Mouse (Mus musculus): ENCODE results near the gene Hrg. TPM values are rescaled to one million over a fixed set of nuclear protein-coding genes. Genes with fewer than 3 reads are reported as not detected.
"Not testable (repeated sequence)": the region's sequence is repeated elsewhere in the genome, so short reads cannot be mapped to it uniquely, and the experiment has no call there.

Hrg gene
- total RNA-seq (2021) = not detected
- long read RNA-seq, experiment 1 = 0 reads
- long read RNA-seq, experiment 2 = 0 reads

DNA sequence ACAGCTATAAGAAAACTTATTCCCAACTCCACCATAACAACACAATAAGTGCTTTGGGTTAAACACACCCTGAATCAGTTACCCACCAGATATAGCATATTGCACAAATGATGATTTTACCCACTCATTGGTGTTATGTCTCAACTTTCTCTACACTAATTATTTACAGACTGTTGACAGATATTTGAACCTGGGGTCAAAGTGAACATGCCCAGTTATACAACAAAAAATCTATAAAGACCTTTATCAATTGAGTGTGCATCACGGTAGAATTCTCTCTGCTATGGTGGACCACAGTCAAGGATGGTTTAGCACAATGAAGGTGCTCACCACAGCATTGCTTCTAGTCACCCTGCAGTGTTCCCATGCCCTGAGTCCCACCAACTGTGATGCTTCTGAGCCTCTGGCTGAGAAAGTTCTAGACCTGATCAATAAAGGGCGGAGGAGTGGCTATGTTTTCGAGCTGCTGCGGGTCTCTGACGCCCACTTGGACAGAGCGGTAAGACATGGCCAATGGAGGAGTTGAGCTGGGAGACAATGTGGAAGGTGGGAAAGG, at the start of gene Hrg:
Hrg (plus strand) TSS at position 233 of the 556 bp plus-strand sequence.
- no peak for DNase-seq

DNA sequence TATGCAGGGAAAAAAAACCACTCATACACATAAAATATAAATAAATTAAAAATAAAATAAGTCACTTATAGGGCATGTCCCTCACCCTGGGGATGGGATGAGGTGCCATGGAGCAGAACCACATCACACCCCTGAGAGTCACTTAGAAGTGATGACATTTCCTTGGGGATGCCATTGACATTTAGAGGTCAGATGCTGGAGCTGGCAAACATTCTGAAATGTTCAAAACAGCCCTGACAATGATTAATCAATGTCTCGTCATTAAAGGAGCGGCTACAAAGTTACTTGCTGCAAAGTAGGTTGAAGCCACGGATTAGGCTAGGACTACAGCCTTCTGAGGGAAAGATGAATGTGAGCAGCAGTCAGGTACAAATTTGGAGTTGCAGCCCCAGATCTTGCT, 49.5 kb upstream of the Hrg start:
- no peak for DNase-seq

DNA sequence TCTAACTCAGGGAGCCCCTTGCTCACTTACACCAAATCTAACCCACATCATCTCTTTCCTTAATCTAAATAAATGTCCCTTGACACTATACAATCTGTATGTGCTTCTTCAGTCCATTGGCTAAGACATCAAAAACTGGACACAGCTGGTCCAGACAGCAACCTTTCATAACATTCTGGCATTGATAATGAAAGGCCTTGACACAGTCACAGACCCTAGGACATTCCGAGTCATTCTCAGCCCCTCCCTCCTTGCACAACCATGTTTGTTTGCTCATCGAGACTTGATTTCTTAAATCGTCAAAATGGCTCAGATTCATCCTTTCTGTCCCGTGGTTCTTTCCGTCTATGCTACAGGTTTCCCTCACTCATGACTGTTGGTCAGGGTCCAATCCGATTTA, 41.6 kb upstream of the Hrg start:
- DNase-seq = no peak

DNA sequence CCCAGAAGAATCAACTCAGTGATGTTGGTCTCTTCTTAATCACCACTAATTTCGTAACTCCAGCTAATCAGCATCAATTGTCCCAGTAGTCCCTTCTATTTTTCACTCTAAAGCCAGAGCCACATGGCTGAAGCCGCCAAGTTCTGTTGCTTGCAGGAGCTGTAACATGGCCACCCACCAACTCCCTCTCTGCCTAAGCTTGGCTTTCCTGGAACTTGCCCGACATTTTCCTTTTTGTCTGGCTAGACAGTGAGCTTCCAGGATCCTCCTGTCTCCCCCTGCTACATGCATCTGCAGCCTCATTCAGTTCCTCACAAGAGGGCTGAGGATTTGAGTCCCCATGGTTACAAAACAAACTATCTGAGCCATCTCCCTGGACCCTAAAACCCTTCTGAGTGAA, 38.9 kb upstream of the Hrg start:
- DNase-seq = peak; percentile 57 to 71

DNA sequence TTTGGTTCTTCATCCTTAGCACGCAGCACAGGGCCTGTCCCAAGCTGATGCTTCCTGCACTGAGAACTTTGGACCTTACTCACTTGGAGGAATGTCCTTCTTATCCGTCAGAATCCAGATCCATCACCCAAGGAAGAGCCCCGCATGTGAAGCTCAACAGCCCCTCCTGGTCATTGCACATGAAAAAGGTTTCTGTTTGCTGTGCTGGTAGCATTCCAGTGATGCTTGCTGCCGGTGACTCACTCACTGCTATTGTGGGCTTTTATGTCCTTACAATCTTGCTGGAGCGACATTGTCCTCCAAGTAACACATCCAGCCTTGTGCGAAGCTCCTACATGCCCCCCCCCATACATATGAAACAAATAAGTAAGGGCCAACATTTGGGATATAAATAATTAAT, 38.0 kb upstream of the Hrg start:
- no peak for DNase-seq

- DNase-seq = no peak
These were observed 36.6 kb upstream of the Hrg start for GRCm38 (mm10) chr16:22914276-22914675.

GRCm38 (mm10) chr16:22918034-22918433, 32.8 kb upstream of the Hrg start, which contains the start of gene Fetub:
Gene Fetub, plus strand, starts transcription at chr16:22918334.
- no peak for DNase-seq

GRCm38 (mm10) chr16:22918664-22919312, 32.1 kb upstream of the Hrg start:
- DNase-seq = no peak

- DNase-seq = peak; percentile 44 to 56
These were observed 30.7 kb upstream of the Hrg start for GRCm38 (mm10) chr16:22919971-22920854.

GRCm38 (mm10) chr16:22921761-22922160, 29.1 kb upstream of the Hrg start:
- DNase-seq = no peak

DNA sequence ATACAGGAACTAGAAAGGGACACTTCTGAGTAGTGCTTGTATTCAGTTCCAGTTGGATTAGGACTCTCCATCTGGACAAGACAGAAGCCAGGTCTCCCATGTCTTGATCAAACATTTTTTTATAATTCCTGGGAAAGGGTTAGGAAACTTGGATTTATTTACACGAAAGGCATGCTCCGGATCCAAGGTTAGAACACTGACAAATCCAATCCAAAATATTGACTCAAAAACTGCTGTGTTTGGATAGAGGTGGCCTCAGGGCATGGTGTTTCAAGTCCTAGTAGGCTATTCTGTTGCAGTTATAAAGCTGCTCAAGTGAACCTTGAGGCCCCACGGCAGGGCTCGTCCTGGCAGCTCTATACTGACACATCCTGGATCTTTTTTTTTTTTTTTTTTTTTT, 28.4 kb upstream of the Hrg start:
- DNase-seq = no peak

DNA sequence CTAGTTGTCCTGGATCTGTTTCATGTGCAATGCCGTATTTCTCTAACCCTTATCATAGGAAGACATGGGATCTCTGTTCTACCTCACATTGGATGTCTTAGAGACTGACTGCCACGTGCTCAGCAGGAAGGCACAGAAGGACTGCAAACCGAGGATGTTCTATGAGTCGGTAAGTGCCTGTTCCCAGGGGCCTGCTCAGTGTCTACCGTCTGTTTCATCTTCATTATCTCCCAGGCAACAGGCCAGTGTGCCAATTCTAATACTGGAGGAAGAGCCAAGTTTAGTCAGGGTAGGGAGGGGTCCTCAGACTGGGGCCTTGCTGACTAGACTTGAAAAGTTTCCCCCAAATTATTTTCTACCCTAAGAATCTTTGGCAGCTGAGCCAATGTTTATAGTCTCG, 21.3 kb upstream of the Hrg start:
- DNase-seq = no peak

DNA sequence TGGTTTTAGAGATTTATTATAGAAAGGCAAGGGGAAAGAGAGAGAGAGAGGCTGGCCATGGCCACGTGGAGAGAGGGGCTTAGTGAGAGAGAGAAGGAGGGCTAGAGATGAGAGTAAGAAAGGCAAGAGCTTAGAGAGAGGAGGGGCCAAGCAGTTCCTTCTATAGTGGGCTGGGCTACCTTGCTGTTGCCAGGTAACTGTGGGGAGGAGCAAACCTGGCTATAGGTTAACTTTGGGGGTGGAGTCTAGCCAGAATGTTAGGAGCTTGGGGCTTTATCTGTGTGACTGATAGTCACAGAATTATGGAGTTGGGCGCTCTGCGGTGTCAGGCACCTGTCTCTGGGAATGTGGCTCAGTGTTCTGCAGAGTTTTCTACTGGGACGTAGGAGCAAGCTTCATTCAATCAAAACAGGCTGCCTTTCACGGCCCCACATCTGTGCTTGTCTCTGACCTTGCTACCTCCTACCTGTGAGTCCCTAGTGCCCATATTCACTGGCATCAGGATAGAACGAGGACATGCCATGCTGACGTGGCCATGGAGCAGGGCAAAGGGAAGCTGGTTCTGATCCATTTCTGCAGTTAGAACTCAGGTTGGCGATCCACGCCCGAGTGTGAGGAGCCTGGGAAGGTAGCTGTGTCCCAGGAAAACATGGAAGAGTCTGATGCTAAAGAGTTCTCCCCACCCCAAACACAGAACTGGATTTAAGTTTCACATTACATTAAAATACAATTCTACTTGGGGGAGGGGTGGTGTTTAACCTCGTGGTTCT, 19.3 kb upstream of the Hrg start:
- no peak for DNase-seq

DNA sequence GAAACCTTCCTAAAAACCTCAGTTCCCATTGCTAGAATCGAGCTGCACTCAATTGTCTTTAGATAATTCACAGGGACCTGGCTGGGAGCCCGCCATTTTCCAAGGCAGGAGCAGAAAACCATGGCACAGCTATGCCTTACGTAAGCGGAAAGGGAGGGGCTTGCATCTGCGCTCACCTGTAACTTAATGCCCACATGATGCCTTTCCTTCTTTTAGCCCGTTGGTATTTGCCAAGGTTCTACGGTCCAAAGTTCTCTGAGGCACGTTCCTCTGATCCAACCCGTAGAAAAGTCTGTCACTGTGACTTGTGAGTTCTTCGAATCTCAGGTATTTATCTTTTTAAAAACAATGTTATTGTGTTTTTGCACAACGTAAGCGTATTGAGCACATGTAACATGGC, 13.2 kb upstream of the Hrg start:
- no peak for DNase-seq

- no peak for DNase-seq
These were observed 12.3 kb upstream of the Hrg start for GRCm38 (mm10) chr16:22938541-22938940.

DNA sequence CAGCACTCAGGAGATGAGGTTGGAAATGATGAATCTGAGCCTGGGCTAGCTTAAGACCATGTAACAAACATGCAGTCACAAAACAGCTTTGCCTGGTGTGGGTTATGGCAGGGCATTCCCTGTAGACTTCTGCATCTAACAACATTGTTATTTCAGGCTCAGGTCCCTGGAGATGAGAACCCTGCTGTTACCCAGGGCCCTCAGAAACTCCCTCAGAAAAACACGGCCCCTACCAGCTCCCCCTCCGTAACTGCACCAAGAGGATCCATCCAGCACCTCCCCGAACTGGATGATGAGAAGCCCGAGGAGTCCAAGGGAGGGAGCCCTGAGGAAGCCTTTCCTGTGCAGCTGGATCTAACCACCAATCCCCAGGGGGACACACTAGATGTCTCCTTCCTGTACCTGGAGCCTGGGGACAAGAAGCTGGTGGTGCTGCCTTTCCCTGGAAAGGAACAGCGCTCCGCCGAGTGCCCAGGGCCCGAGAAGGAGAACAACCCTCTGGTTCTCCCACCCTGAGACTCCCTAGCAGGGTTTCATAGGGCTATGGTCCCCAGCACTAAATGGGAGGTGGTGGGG, 11.7 kb upstream of the Hrg start:
- DNase-seq = no peak

DNA sequence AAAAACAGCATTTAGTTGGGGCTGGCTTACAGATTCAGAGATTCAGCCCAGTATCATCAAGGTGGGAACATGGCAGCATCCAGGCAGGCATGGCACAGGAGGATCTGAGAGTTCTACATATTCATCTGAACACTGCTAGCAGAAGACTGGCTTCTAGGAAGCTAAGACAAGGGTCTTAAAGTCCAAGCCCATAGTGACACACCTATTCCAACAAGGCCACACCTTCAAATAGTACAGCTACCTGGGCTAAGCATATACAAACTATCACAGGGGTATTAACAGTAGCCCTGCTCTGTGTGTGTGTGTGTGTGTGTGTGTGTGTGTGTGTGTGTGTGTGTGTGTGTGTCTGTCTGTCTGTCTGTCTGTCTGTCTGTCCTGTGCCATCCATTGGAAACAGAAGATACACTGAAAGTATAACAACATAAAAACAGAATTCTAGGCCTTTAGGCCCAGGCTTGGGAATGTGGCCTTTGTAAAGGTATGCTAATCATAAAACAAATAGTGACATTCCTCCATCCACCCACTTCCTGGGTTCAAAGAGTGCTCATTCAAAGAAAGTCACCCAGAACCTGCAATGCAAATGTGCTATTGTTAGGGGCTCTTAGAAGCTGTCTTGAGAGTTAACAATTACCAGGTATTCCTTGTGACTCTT, 8.9 kb upstream of the Hrg start:
- DNase-seq = not testable (repeated sequence)

DNA sequence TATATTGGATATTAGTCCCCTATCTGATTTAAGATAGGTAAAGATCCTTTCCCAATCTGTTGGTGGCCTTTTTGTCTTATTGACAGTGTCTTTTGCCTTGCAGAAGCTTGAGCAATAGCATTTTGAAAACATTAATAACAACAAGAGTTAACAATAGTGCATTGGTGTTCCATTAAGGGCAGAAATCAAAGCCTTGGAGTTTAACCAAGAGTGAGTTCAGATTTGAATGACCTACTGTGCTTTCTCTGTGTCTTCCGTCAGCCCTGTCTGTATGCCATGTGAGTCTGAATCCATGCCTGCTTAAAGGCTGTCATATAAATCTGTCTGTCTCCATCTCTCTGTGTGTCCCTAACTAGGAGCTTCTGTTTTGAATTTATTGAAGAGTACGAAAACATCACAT, 3.5 kb upstream of the Hrg start:
- no peak for DNase-seq

GRCm38 (mm10) chr16:22953069-22953468, 2.2 kb downstream of the Hrg start:
- peak in 1 of 2 experiments; percentile 8 for DNase-seq

DNA sequence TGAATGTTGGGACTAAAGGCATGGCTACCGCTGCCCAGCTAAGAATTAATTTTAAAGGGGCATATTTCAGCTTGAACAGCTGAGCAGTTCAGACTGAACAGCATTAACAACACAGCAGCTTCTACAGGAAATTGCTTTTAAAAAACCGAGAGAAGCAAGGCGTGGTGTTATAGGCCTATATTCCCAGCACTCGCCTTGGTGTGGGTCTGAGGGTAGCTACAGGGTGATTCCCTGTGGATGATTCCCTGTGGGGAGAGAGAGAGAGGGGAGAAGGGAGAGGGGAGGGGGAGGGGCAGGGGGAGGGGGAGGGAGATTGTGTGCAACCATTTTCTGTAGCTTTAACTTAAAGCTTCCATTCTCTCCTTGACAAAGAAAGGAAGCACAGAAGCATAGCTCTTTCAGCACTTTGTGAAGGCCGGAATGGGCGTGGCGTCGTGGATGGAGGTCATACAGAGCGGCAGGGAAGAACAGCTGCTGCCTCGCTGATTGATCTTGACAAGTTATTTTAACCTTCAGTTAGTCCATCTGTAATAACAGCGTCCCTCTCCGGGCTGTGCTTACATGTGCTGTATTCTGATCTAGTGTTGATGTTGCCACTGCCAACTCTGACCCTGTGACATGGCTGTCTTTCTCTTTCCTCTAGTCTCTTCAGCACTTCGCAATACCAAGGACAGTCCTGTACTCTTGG, 4.7 kb downstream of the Hrg start:
- no peak for DNase-seq

DNA sequence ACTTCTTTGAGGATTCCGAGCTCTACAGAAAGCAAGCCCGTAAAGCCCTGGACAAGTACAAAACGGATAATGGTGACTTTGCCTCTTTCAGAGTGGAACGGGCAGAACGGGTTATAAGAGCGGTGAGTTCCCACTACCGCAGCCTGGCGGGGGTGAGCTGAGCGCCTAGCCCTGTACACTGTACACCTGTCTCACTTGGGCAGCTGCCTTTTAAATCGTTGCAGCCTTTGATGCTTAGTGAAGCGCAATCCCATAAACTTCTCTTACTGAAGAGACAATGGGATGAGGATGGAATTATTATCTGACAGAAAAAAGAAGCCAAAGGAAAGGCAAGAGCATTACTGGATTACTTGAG, 5.2 kb downstream of the Hrg start:
- no peak for DNase-seq
